Mouse (Mus musculus) neural tube, embryonic 12.5 days (tissue): Measurements from ENCODE around the gene Fgf8. TPM values are rescaled to one million over a fixed set of nuclear protein-coding genes. Genes with fewer than 3 reads are reported as not detected.

ENCODE experiments used
- ATAC-seq: fragments of 200-750 bp; cut with Nextera tagmentation; 2 replicates; pipeline ENCODE4 v1.8.0; 2017; ENCODE audit warnings: low read depth, mild to moderate bottlenecking, moderate TSS enrichment, moderate library complexity; ENCODE audit not compliant: low FRiP score
- H3K27ac ChIP-seq: fragments of 300-500 bp; sonication (generic); 2 replicates; pipeline ENCODE4 v1.5.1; 2016
- H3K27me3 ChIP-seq: fragments of 300-500 bp; sonication (generic); replicated peaks from 2 replicates; pipeline ENCODE4 v1.6.1; 2016; ENCODE audit warnings: mild to moderate bottlenecking
- H3K36me3 ChIP-seq: fragments of 300-500 bp; sonication (generic); 2 replicates; pipeline ENCODE4 v1.6.1; 2016; ENCODE audit warnings: mild to moderate bottlenecking
- H3K4me1 ChIP-seq: fragments of 300-500 bp; sonication (generic); 2 replicates; pipeline ENCODE4 v1.6.1; 2016
- H3K4me2 ChIP-seq: fragments of 300-500 bp; sonication (generic); replicated peaks from 2 replicates; pipeline ENCODE4 v1.6.1; 2016; ENCODE audit warnings: mild to moderate bottlenecking
- H3K4me3 ChIP-seq: fragments of 300-500 bp; sonication (generic); 2 replicates; pipeline ENCODE4 v1.5.1; 2016
- H3K9ac ChIP-seq: fragments of 300-500 bp; sonication (generic); 2 replicates; pipeline ENCODE4 v1.6.1; 2016; ENCODE audit warnings: mild to moderate bottlenecking
- H3K9me3 ChIP-seq: fragments of 300-500 bp; sonication (generic); 2 replicates; pipeline ENCODE4 v1.6.1; 2016; ENCODE audit warnings: mild to moderate bottlenecking
- WGBS: fragments of 180-500 bp; shearing (Covaris S2); methylation state at CpG from one replicate; pipeline ENCODE4 v1.1.7; 2016; 5-methylcytosine and 5-hydroxymethylcytosine counted together
- polyA plus RNA-seq: library from polyadenylated mRNA; unstranded; fragments of >200 nt; fragmentation: Nextera tagmentation; extraction: Ambion mirVana; gene quantifications from 2 replicates; pipeline ENCODE4 v1.2.1, GENCODE M21; 2016

Fgf8 gene
- polyA plus RNA-seq, 1 experiment from 2014 or later = not detected

- Histone ChIP-seq H3K4me3 (peak overlapping the region; percentile 99), H3K9ac (peak overlapping the region; percentile 98; the same call in 1 of the 2 replicates), H3K36me3 (peaks cover 28% of the 10 kb centered on the region), H3K4me2 (peak overlapping the region; percentile 74), H3K27me3 (no peaks in the 10 kb centered on the region), H3K4me1 (peaks cover 19% of the 10 kb centered on the region), H3K9me3 (no peaks in the 10 kb centered on the region), H3K27ac (no peak overlapping the region)
- no peak for ATAC-seq
- WGBS = 65% methylated on average over 8 of the region's 8 CpGs
Measured at GRCm38 (mm10) chr19:45781676-45782075, 39.0 kb upstream of the Fgf8 start.

GRCm38 (mm10) chr19:45780350-45780915 lies 37.7 kb upstream of the Fgf8 start:
- H3K4me3 ChIP-seq = no peak overlapping the region
- WGBS = 94% methylated on average over 13 of the region's 13 CpGs
- ATAC-seq = no peak

GRCm38 (mm10) chr19:45775486-45775885 lies 32.8 kb upstream of the Fgf8 start:
- no peak for ATAC-seq
- no peaks in the 10 kb centered on the region for H3K9me3 ChIP-seq
- H3K27ac ChIP-seq = no peak overlapping the region
- WGBS = 81% methylated on average over 2 of the region's 2 CpGs
- no peak overlapping the region for H3K4me3 ChIP-seq
- H3K36me3 ChIP-seq = peaks cover 87% of the 10 kb centered on the region
- no peaks in the 10 kb centered on the region for H3K27me3 ChIP-seq
- H3K4me2 ChIP-seq = no peak overlapping the region
- peaks cover 6% of the 10 kb centered on the region for H3K4me1 ChIP-seq
- H3K9ac ChIP-seq = no peak overlapping the region

More at GRCm38 (mm10) chr19:45780350-45780915, 37.7 kb upstream of the Fgf8 start:
- Histone ChIP-seq H3K9ac (no peak overlapping the region), H3K27me3 (no peaks in the 10 kb centered on the region), H3K36me3 (peaks cover 39% of the 10 kb centered on the region), H3K4me2 (peak overlapping the region; percentile 74), H3K9me3 (no peaks in the 10 kb centered on the region), H3K4me1 (peaks cover 19% of the 10 kb centered on the region), H3K27ac (no peak overlapping the region)

- Histone ChIP-seq H3K4me1 (no peaks in the 10 kb centered on the region), H3K4me2 (no peak overlapping the region), H3K9ac (no peak overlapping the region), H3K27ac (no peak overlapping the region), H3K27me3 (no peaks in the 10 kb centered on the region), H3K36me3 (peaks cover 94% of the 10 kb centered on the region), H3K4me3 (no peak overlapping the region), H3K9me3 (no peaks in the 10 kb centered on the region)
- WGBS = 95% methylated on average over 5 of the region's 5 CpGs
- ATAC-seq = no peak
Measured at GRCm38 (mm10) chr19:45771501-45771900, 28.8 kb upstream of the Fgf8 start.

DNA sequence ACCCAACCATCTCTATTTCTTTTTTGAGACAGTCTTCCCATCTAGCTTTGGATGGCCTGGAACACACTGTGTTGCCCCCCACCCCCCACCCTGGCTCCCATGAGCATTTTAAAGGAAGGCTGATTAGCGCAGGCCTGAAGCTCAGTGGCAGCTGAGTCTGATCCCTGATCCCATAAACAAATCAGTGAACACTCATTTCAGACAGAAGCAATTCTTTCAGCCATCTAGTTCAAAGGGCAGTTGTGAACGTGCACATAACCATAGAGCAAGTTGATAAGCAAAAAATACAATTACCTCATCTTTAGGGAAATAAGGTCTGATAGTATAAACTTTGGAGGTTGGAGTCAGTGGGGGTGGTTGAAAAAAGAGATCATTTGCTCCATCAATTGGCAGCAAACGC lies 18.1 kb upstream of the Fgf8 start:
- Histone ChIP-seq H3K27ac (no peak overlapping the region), H3K4me2 (no peak overlapping the region), H3K9me3 (no peaks in the 10 kb centered on the region), H3K36me3 (peaks cover 88% of the 10 kb centered on the region), H3K4me3 (no peak overlapping the region), H3K9ac (no peak overlapping the region), H3K27me3 (no peaks in the 10 kb centered on the region), H3K4me1 (no peaks in the 10 kb centered on the region)
- WGBS = 94% methylated on average over 3 of the region's 3 CpGs
- no peak for ATAC-seq

DNA sequence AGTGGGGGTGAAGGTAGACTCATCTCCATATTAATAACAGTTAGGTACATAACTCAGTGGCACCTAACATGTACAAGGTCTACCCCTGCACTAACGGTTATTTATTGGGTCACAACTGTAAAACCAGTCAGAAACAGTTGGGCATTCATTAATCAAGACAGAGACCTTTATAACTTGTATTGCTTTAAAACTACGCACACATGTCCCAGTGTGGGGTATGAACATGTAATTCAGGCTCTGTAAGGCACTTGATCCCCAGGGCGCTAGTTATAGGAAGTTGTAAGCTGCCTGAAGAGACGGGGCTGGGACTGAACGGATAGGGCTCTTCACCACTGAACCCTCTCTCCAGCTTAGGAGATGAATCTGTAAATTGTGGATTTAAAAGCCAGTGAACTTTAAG lies 16.0 kb upstream of the Fgf8 start:
- Histone ChIP-seq H3K27ac (no peak overlapping the region), H3K4me3 (no peak overlapping the region), H3K4me1 (no peaks in the 10 kb centered on the region), H3K27me3 (no peaks in the 10 kb centered on the region), H3K4me2 (no peak overlapping the region), H3K9me3 (no peaks in the 10 kb centered on the region), H3K9ac (no peak overlapping the region), H3K36me3 (peaks cover 90% of the 10 kb centered on the region)
- 93% methylated on average over 5 of the region's 5 CpGs for WGBS
- ATAC-seq = no peak

DNA sequence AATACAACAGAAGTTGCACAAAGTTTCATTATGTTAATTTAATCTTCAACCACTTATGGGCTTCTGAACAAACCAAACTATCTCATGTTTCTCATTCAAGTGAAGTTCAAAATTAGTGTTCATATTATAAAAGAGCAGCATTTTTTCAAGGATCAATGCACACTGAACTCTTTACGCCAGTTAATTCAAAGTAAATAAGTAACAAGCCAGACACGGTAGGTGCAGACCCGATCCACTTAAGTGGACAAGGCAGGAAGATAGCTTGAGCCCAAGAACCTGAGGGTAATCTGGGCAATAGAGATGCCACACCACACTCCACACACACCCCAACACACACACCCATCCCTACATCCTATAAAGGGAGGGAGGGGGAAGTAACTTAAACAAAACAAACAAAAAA lies 10.8 kb upstream of the Fgf8 start:
- Histone ChIP-seq H3K4me1 (peaks cover 6% of the 10 kb centered on the region), H3K9ac (no peak overlapping the region), H3K9me3 (no peaks in the 10 kb centered on the region), H3K27me3 (no peaks in the 10 kb centered on the region), H3K4me3 (no peak overlapping the region), H3K4me2 (no peak overlapping the region), H3K27ac (no peak overlapping the region), H3K36me3 (peaks cover 62% of the 10 kb centered on the region)
- no peak for ATAC-seq
- 91% methylated on average over 3 of the region's 3 CpGs for WGBS

- ATAC-seq = no peak
- H3K27ac ChIP-seq = no peak overlapping the region
- no peaks in the 10 kb centered on the region for H3K9me3 ChIP-seq
- peaks cover 46% of the 10 kb centered on the region for H3K36me3 ChIP-seq
- H3K9ac ChIP-seq = no peak overlapping the region
- H3K4me3 ChIP-seq = no peak overlapping the region
- 94% methylated on average over 7 of the region's 7 CpGs for WGBS
- peaks cover 14% of the 10 kb centered on the region for H3K4me1 ChIP-seq
- H3K4me2 ChIP-seq = no peak overlapping the region
- peaks cover 5% of the 10 kb centered on the region for H3K27me3 ChIP-seq
Measured at GRCm38 (mm10) chr19:45751881-45752280, 9.2 kb upstream of the Fgf8 start.

DNA sequence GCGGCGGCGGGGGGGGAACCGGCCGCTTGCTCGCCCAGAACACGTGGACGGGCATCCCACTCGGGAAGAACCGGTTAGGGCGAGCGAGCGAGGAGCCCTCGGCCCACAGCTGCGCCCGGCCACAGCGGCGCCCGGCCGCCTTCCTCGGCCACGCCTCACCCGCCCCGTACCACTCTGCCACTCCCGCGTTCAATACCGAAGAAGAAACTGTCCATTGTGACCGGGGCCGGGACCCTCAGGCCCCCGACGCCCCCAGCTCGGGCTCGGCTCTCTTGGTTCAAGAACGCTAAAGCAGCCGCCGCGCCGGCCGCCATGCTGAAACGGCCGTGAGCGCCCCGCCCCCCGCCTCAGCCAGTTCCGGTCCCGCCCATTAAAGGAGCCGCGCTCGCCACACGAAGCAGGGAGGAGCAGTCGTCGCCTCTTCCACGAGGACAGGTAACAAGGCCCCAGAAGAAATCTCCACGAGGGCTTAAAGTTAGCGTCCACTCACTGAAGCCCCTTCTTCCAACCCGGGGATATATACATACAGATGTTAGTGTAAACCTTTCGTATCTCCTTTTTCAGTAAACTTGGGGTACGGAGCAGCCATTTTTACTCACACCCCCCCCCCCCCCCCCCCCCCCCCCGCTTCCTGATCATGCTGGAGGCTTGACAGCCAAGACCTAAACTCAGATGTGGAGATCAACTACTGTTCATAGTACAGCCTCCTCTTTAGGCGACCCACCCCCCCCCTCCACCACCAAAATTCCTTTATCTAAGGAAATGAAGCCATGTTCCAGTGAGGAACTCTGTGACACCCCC lies 6.7 kb upstream of the Fgf8 start, which contains the start of gene Npm3:
Npm3 (minus strand) TSS at position 349 of the 801 bp plus-strand sequence.
- peaks cover 29% of the 10 kb centered on the region for H3K27me3 ChIP-seq
- peak; percentile 74 for ATAC-seq

GRCm38 (mm10) chr19:45748691-45749242 lies 6.1 kb upstream of the Fgf8 start:
- H3K4me3 ChIP-seq = peak overlapping the region; percentile 88
- 2% methylated on average over 33 of the region's 33 CpGs for WGBS
- H3K27me3 ChIP-seq = peaks cover 36% of the 10 kb centered on the region
- peak overlapping the region; percentile 79 for H3K9ac ChIP-seq
- ATAC-seq = peak; percentile 26
- H3K9me3 ChIP-seq = no peaks in the 10 kb centered on the region
- peaks cover 20% of the 10 kb centered on the region for H3K4me1 ChIP-seq
- H3K36me3 ChIP-seq = peaks cover 15% of the 10 kb centered on the region
- H3K4me2 ChIP-seq = peak overlapping the region; percentile 98
- no peak overlapping the region for H3K27ac ChIP-seq

More for the DNA sequence above, 6.7 kb upstream of the Fgf8 start, which contains the start of gene Npm3:
- WGBS = under 1% methylated on average over 48 of the region's 60 CpGs
- Histone ChIP-seq H3K4me2 (peak within 1 kb of the TSS; percentile 98), H3K9me3 (no peaks in the 10 kb centered on the region), H3K4me3 (peak within 1 kb of the TSS; percentile 88), H3K27ac (no peak within 1 kb of the TSS), H3K9ac (peak within 1 kb of the TSS; percentile 79), H3K4me1 (peaks cover 20% of the 10 kb centered on the region), H3K36me3 (peaks cover 22% of the 10 kb centered on the region)

DNA sequence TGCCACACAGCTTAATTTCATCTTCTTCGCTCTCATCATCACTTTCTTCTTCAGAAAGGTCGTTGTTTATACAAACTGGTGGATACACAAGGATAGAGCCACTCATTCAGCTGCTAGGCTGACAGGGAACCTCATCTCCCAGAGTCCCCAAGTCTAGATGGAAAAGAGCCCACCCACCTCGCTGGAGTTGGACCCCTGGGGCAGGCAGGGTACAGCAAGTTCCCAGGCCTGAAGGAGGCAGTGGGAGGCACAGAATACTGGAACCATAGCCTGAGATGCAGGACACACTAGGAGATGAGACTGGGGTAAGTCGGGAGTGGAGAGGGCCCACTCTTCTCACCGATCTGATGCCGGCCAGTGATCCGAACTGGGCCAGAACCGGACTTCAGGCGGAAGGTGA lies 5.5 kb upstream of the Fgf8 start:
- H3K9me3 ChIP-seq = no peaks in the 10 kb centered on the region
- H3K4me2 ChIP-seq = peak overlapping the region; percentile 98
- 53% methylated on average over 9 of the region's 9 CpGs for WGBS
- H3K9ac ChIP-seq = 0 out of 2 replicates have a peak overlapping the region, but pooled peaks have one; percentile 79
- H3K27ac ChIP-seq = no peak overlapping the region
- H3K27me3 ChIP-seq = peaks cover 42% of the 10 kb centered on the region
- peaks cover 20% of the 10 kb centered on the region for H3K4me1 ChIP-seq
- ATAC-seq = no peak
- H3K4me3 ChIP-seq = peak overlapping the region; percentile 88; the same call in 1 of the 2 replicates
- peaks cover 12% of the 10 kb centered on the region for H3K36me3 ChIP-seq
